Mouse (Mus musculus) bone marrow macrophage, adult 2 months (primary cell): ENCODE results near the gene Kalrn.

ENCODE experiments used
- CTCF ChIP-seq: IDR thresholded peaks from 2 replicates; pipeline ENCODE4 v1.5.1; 2012; ENCODE audit warnings: low read depth, mild to moderate bottlenecking, low read length, moderate library complexity
- POLR2A ChIP-seq: IDR thresholded peaks from 2 replicates; pipeline ENCODE4 v1.6.1; 2012; ENCODE audit warnings: mild to moderate bottlenecking, low read depth, low read length, borderline replicate concordance

GRCm38 (mm10) chr16:34184721-34185120, 388.6 kb downstream of the Kalrn start:
- no peak for TF ChIP-seq CTCF
- no peak for TF ChIP-seq POLR2A
